Mouse (Mus musculus) CD8-positive naive resting alpha-beta T cell, adult 2 months (primary cell): Measurements from ENCODE around the gene Cab39.

ENCODE experiments used
- DNase-seq, 2 experiments: peaks; one replicate each; pipeline ENCODE4 v3.0.0; 2022; ENCODE audit warnings: low read depth in 2 of 2, low spot score in 2 of 2

Gene Cab39

GRCm38 (mm10) chr1:85897901-85898760 lies 104.9 kb downstream of the Cab39 start:
- no peak for DNase-seq

GRCm38 (mm10) chr1:85898761-85899387 lies 105.6 kb downstream of the Cab39 start:
- no peak for DNase-seq

- DNase-seq: no peak
These were observed 106.1 kb downstream of the Cab39 start for GRCm38 (mm10) chr1:85899388-85899761.

- DNase-seq: no peak
These were observed 107.5 kb downstream of the Cab39 start for GRCm38 (mm10) chr1:85900521-85901333.
